Mouse (Mus musculus) midbrain, embryonic 13.5 days (tissue): ENCODE measurements at regions not wholly inside any gene's neighbourhood (a gene's known extent, or its start where the extent isn't known, plus 50 kb on each side); places are given as distances from the start of the nearest gene placed in this dataset.

Experiments
- ATAC-seq: fragments of 200-750 bp; cut with Nextera tagmentation; 2 replicates; pipeline ENCODE4 v1.8.0; 2017; ENCODE audit warnings: mild to moderate bottlenecking, moderate TSS enrichment, moderate library complexity
- H3K27ac ChIP-seq: fragments of 300-500 bp; sonication (generic); 2 replicates; pipeline ENCODE4 v1.5.1; 2015; ENCODE audit warnings: inconsistent platforms, mild to moderate bottlenecking, moderate library complexity
- H3K27me3 ChIP-seq: fragments of 300-500 bp; sonication (generic); 2 replicates; pipeline ENCODE4 v1.6.1; 2015; ENCODE audit warnings: mild to moderate bottlenecking, inconsistent platforms
- H3K36me3 ChIP-seq: fragments of 300-500 bp; sonication (generic); 2 replicates; pipeline ENCODE4 v1.6.1; 2015; ENCODE audit warnings: mild to moderate bottlenecking, inconsistent platforms
- H3K4me1 ChIP-seq: fragments of 300-500 bp; sonication (generic); replicated peaks from 2 replicates; pipeline ENCODE4 v1.6.1; 2015; ENCODE audit warnings: inconsistent platforms
- H3K4me2 ChIP-seq: fragments of 300-500 bp; sonication (generic); replicated peaks from 2 replicates; pipeline ENCODE4 v1.6.1; 2015; ENCODE audit warnings: moderate library complexity, mild to moderate bottlenecking, inconsistent platforms
- H3K4me3 ChIP-seq: fragments of 300-500 bp; sonication (generic); replicated peaks from 2 replicates; pipeline ENCODE4 v1.5.1; 2015; ENCODE audit warnings: mild to moderate bottlenecking, inconsistent platforms
- H3K9ac ChIP-seq: fragments of 300-500 bp; sonication (generic); replicated peaks from 2 replicates; pipeline ENCODE4 v1.6.1; 2015; ENCODE audit warnings: mild to moderate bottlenecking, inconsistent platforms
- H3K9me3 ChIP-seq: fragments of 300-500 bp; sonication (generic); 2 replicates; pipeline ENCODE4 v1.6.1; 2016; ENCODE audit warnings: mild to moderate bottlenecking, inconsistent platforms
- WGBS: fragments of 180-500 bp; shearing (Covaris S2); methylation state at CpG from one replicate; pipeline ENCODE4 v1.1.7; 2015; 5-methylcytosine and 5-hydroxymethylcytosine counted together

DNA sequence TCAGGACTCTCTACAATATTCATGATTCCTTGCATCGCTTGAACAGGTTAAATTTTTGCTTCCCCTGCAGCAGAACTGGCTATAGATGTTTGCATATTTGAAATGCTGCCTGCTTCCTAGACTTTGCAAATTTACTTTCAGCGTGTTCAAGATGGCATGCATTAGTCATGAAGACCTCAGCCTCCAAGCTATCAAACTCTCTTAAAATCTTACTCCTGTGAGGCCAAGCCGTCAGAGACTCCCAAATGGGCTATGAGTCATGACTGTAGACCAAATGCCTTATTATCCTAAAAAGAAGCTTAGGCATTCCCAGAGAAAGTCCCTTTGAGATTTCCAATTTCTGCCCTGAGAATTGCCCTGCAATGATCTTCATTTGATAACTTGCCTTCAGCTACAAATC lies 874.7 kb upstream of the Pom121l12 start:
- 71% methylated on average over 3 of the region's 3 CpGs for WGBS
- ATAC-seq = no peak

DNA sequence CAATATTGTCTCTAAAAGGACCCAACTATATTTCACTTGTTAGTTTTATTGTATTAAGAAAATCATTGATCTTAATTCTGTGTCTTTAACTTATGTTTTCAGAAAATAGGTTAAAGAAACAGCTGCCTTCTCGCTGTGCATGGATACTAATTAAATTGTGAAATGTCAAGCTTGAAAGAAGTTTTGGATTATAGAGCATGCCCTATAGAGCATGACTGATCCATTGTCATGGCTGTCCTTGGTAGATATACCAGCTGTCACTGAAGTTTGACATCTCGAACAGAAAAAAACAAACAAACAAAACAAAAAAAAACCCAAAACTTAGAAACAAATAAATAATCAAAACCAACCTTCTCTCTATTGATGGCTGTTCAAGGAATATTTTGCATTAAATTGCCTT lies 828.0 kb upstream of the Pom121l12 start:
- Histone ChIP-seq H3K9ac (no peak overlapping the region), H3K4me3 (no peak overlapping the region), H3K4me1 (no peaks in the 10 kb centered on the region), H3K9me3 (no peaks in the 10 kb centered on the region), H3K27ac (no peak overlapping the region), H3K36me3 (no peaks in the 10 kb centered on the region), H3K4me2 (no peak overlapping the region), H3K27me3 (no peaks in the 10 kb centered on the region)
- WGBS = 35% methylated on average over 2 of the region's 2 CpGs
- ATAC-seq = peak; percentile 65; the same call in 1 of the 2 replicates

More for the DNA sequence above, 874.7 kb upstream of the Pom121l12 start:
- no peak overlapping the region for H3K4me3 ChIP-seq
- H3K27me3 ChIP-seq = no peaks in the 10 kb centered on the region
- H3K4me1 ChIP-seq = no peaks in the 10 kb centered on the region
- H3K4me2 ChIP-seq = no peak overlapping the region
- H3K9me3 ChIP-seq = no peaks in the 10 kb centered on the region
- no peak overlapping the region for H3K27ac ChIP-seq
- no peak overlapping the region for H3K9ac ChIP-seq
- H3K36me3 ChIP-seq = no peaks in the 10 kb centered on the region
